Mouse (Mus musculus) hindbrain, embryonic 11.5 days (tissue): ENCODE measurements around the gene Sat2. TPM values are rescaled to one million over a fixed set of nuclear protein-coding genes. Genes with fewer than 3 reads are reported as not detected.

Source experiments
- ATAC-seq: fragments of 200-750 bp; cut with Nextera tagmentation; 2 replicates; pipeline ENCODE4 v1.8.0; 2017; ENCODE audit warnings: mild to moderate bottlenecking, moderate TSS enrichment, moderate library complexity; ENCODE audit not compliant: low FRiP score
- DNase-seq: peaks from one replicate; pipeline ENCODE4 v3.0.0-alpha.2; 2015; ENCODE audit warnings: low spot score
- H3K27ac ChIP-seq: fragments of 300-500 bp; sonication (generic); 2 replicates; pipeline ENCODE4 v1.5.1; 2014; ENCODE audit warnings: mild to moderate bottlenecking, low read depth, low read length
- H3K27me3 ChIP-seq: fragments of 300-500 bp; sonication (generic); 2 replicates; pipeline ENCODE4 v1.6.1; 2014; ENCODE audit warnings: mild to moderate bottlenecking, low read length, moderate library complexity, mixed read lengths; ENCODE audit not compliant: control insufficient read depth, insufficient read depth
- H3K36me3 ChIP-seq: fragments of 300-500 bp; sonication (generic); 2 replicates; pipeline ENCODE4 v1.6.1; 2014; ENCODE audit warnings: mild to moderate bottlenecking, low read length, moderate library complexity, mixed read lengths; ENCODE audit not compliant: control insufficient read depth, insufficient read depth
- H3K4me1 ChIP-seq: fragments of 300-500 bp; sonication (generic); replicated peaks from 2 replicates; pipeline ENCODE4 v1.6.1; 2014; ENCODE audit warnings: low read length, mixed read lengths; ENCODE audit not compliant: control insufficient read depth, insufficient read depth
- H3K4me2 ChIP-seq: fragments of 300-500 bp; sonication (generic); replicated peaks from 2 replicates; pipeline ENCODE4 v1.6.1; 2014; ENCODE audit warnings: mild to moderate bottlenecking, low read depth, low read length
- H3K4me3 ChIP-seq: fragments of 300-500 bp; sonication (generic); 2 replicates; pipeline ENCODE4 v1.5.1; 2014; ENCODE audit warnings: low read depth, low read length
- H3K9ac ChIP-seq: fragments of 300-500 bp; sonication (generic); 2 replicates; pipeline ENCODE4 v1.6.1; 2014; ENCODE audit warnings: low read depth, low read length
- H3K9me3 ChIP-seq: fragments of 300-500 bp; sonication (generic); 2 replicates; pipeline ENCODE4 v1.6.1; 2016; ENCODE audit warnings: low read length; ENCODE audit not compliant: control insufficient read depth
- WGBS: fragments of 180-500 bp; shearing (Covaris S2); extraction: QIAGEN DNeasy Blood & Tissue Kit; methylation state at CpG from one replicate; pipeline ENCODE4 v1.1.7; 2014; 5-methylcytosine and 5-hydroxymethylcytosine counted together
- polyA plus RNA-seq: library from polyadenylated mRNA; unstranded; fragments of >200 nt; fragmentation: Nextera tagmentation; extraction: Ambion mirVana; gene quantifications from 2 replicates; pipeline ENCODE4 v1.2.1, GENCODE M21; 2014

The Sat2 gene
- polyA plus RNA-seq = 15.0 and 20.6 TPM in 2 replicates

GRCm38 (mm10) chr11:69621571-69622268 lies at the start of gene Sat2:
Sat2 (plus strand) TSS chr11:69622024.
- no peaks in the 10 kb centered on the region for H3K9me3 ChIP-seq
- H3K4me3 ChIP-seq = peak within 1 kb of the TSS; percentile 41
- H3K27me3 ChIP-seq = no peaks in the 10 kb centered on the region
- no peaks in the 10 kb centered on the region for H3K36me3 ChIP-seq
- H3K4me2 ChIP-seq = peak within 1 kb of the TSS; percentile 63
- peak within 1 kb of the TSS; percentile 55 for H3K9ac ChIP-seq
- peak; percentile 81 for ATAC-seq
- peak; percentile 86 for DNase-seq
- H3K27ac ChIP-seq = no peak within 1 kb of the TSS
- 2% methylated on average over 20 of the region's 20 CpGs for WGBS
- H3K4me1 ChIP-seq = no peaks in the 10 kb centered on the region

GRCm38 (mm10) chr11:69575220-69575619 lies 46.6 kb upstream of the Sat2 start:
- WGBS = 66% methylated on average over 3 of the region's 3 CpGs
- peaks cover 5% of the 10 kb centered on the region; the same call in 1 of the 2 replicates for H3K36me3 ChIP-seq
- no peak for ATAC-seq

GRCm38 (mm10) chr11:69576307-69576706 lies 45.5 kb upstream of the Sat2 start:
- DNase-seq (no peak), ATAC-seq (no peak)
- no peaks in the 10 kb centered on the region for H3K9me3 ChIP-seq
- no peak overlapping the region for H3K27ac ChIP-seq
- no peaks in the 10 kb centered on the region for H3K27me3 ChIP-seq
- no peak overlapping the region for H3K4me3 ChIP-seq
- no peaks in the 10 kb centered on the region for H3K36me3 ChIP-seq
- peaks cover 10% of the 10 kb centered on the region for H3K4me1 ChIP-seq
- WGBS = 74% methylated on average over 5 of the region's 5 CpGs
- no peak overlapping the region for H3K4me2 ChIP-seq
- H3K9ac ChIP-seq = no peak overlapping the region; the same call in 1 of the 2 replicates

More at GRCm38 (mm10) chr11:69575220-69575619, 46.6 kb upstream of the Sat2 start:
- no peak overlapping the region for H3K9ac ChIP-seq
- H3K4me1 ChIP-seq = peaks cover 10% of the 10 kb centered on the region
- H3K27ac ChIP-seq = no peak overlapping the region
- no peaks in the 10 kb centered on the region for H3K27me3 ChIP-seq
- DNase-seq = no peak
- H3K4me2 ChIP-seq = no peak overlapping the region
- H3K4me3 ChIP-seq = no peak overlapping the region
- no peaks in the 10 kb centered on the region for H3K9me3 ChIP-seq

GRCm38 (mm10) chr11:69578301-69578700 lies 43.5 kb upstream of the Sat2 start:
- peak overlapping the region; percentile 82 for H3K9ac ChIP-seq
- H3K27me3 ChIP-seq = no peaks in the 10 kb centered on the region
- H3K9me3 ChIP-seq = no peaks in the 10 kb centered on the region
- H3K36me3 ChIP-seq = no peaks in the 10 kb centered on the region
- H3K4me1 ChIP-seq = peaks cover 13% of the 10 kb centered on the region
- no peak overlapping the region for H3K27ac ChIP-seq
- peak overlapping the region; percentile 76 for H3K4me2 ChIP-seq
- DNase-seq (no peak), ATAC-seq (no peak)
- 14% methylated on average over 15 of the region's 15 CpGs for WGBS
- peak overlapping the region; percentile 70 for H3K4me3 ChIP-seq

GRCm38 (mm10) chr11:69579128-69580017 lies 42.5 kb upstream of the Sat2 start:
- Histone ChIP-seq H3K9ac (peak overlapping the region; percentile 82), H3K4me1 (peaks cover 13% of the 10 kb centered on the region), H3K36me3 (no peaks in the 10 kb centered on the region), H3K27me3 (no peaks in the 10 kb centered on the region), H3K4me3 (peak overlapping the region; percentile 70), H3K27ac (peak overlapping the region; percentile 84), H3K9me3 (no peaks in the 10 kb centered on the region), H3K4me2 (peak overlapping the region; percentile 77)
- ATAC-seq (peak; percentile 86), DNase-seq (peak; percentile 98)
- WGBS = 3% methylated on average over 39 of the region's 39 CpGs

GRCm38 (mm10) chr11:69580091-69580514 lies 41.7 kb upstream of the Sat2 start, which contains the start of the genes Wrap53 and Trp53:
Wrap53 (minus strand) TSS chr11:69580255.
Trp53 (plus strand) TSS chr11:69580359.
- H3K4me1 ChIP-seq = peaks cover 13% of the 10 kb centered on the region

GRCm38 (mm10) chr11:69580572-69581146 lies 41.2 kb upstream of the Sat2 start:
- Histone ChIP-seq H3K27me3 (no peaks in the 10 kb centered on the region), H3K4me1 (peaks cover 13% of the 10 kb centered on the region), H3K9ac (peak overlapping the region; percentile 62), H3K9me3 (no peaks in the 10 kb centered on the region), H3K4me3 (peak overlapping the region; percentile 63), H3K4me2 (peak overlapping the region; percentile 77), H3K27ac (peak overlapping the region; percentile 84), H3K36me3 (no peaks in the 10 kb centered on the region)
- under 1% methylated on average over 25 of the region's 25 CpGs for WGBS
- ATAC-seq (peak; percentile 6; the same call in 1 of the 2 replicates), DNase-seq (no peak)

More at GRCm38 (mm10) chr11:69580091-69580514, 41.7 kb upstream of the Sat2 start, which contains the start of the genes Wrap53 and Trp53:
- DNase-seq (peak; percentile 89), ATAC-seq (peak; percentile 67; the same call in 1 of the 2 replicates)
- Histone ChIP-seq H3K4me2 (peak within 1 kb of the TSS; percentile 77), H3K4me3 (peak within 1 kb of the TSS; percentile 70), H3K27me3 (no peaks in the 10 kb centered on the region), H3K9me3 (no peaks in the 10 kb centered on the region), H3K36me3 (no peaks in the 10 kb centered on the region), H3K9ac (peak within 1 kb of the TSS; percentile 82), H3K27ac (peak within 1 kb of the TSS; percentile 84)
- WGBS = 0% methylated on average over 13 of the region's 13 CpGs

- 0% methylated on average over 36 of the region's 36 CpGs for WGBS
- Histone ChIP-seq H3K9ac (peak overlapping the region; percentile 62), H3K4me3 (peak overlapping the region; percentile 63), H3K36me3 (no peaks in the 10 kb centered on the region), H3K9me3 (no peaks in the 10 kb centered on the region), H3K27ac (peak overlapping the region; percentile 84), H3K4me2 (peak overlapping the region; percentile 77), H3K27me3 (no peaks in the 10 kb centered on the region), H3K4me1 (peaks cover 13% of the 10 kb centered on the region)
- ATAC-seq (peak; percentile 88), DNase-seq (peak; percentile 96)
These were observed 40.6 kb upstream of the Sat2 start for GRCm38 (mm10) chr11:69581147-69581688.
